Mouse (Mus musculus): ENCODE measurements at regions not wholly inside any gene's neighbourhood (a gene's known extent, or its start where the extent isn't known, plus 50 kb on each side); places are given as distances from the start of the nearest gene placed in this dataset.

- DNase-seq, result no peak
These were observed 67.9 kb downstream of the Klf5 start for GRCm38 (mm10) chr14:99366281-99366987.

GRCm38 (mm10) chr14:99366996-99367555 lies 68.6 kb downstream of the Klf5 start:
- no peak for DNase-seq

- DNase-seq, result no peak
These were observed 70.9 kb downstream of the Klf5 start for GRCm38 (mm10) chr14:99369366-99369765.

- no peak for DNase-seq
These were observed 75.2 kb downstream of the Klf5 start for GRCm38 (mm10) chr14:99373682-99374081.

GRCm38 (mm10) chr14:99375040-99375610 lies 76.6 kb downstream of the Klf5 start:
- no peak for DNase-seq

- DNase-seq, result peak; percentile 21
These were observed 78.4 kb downstream of the Klf5 start for GRCm38 (mm10) chr14:99376652-99377502.

GRCm38 (mm10) chr14:99381262-99382017 lies 82.9 kb downstream of the Klf5 start:
- DNase-seq, result no peak

GRCm38 (mm10) chr14:99382051-99382450 lies 83.6 kb downstream of the Klf5 start:
- DNase-seq, result no peak

GRCm38 (mm10) chr14:99383170-99383569 lies 84.7 kb downstream of the Klf5 start:
- DNase-seq, result no peak

GRCm38 (mm10) chr14:99387581-99387980 lies 89.1 kb downstream of the Klf5 start:
- DNase-seq, result no peak

- no peak for DNase-seq
These were observed 90.8 kb downstream of the Klf5 start for GRCm38 (mm10) chr14:99389306-99389705.

- DNase-seq, result no peak
These were observed 93.2 kb downstream of the Klf5 start for GRCm38 (mm10) chr14:99391700-99392099.

GRCm38 (mm10) chr14:99392813-99393212 lies 94.3 kb downstream of the Klf5 start:
- no peak for DNase-seq

GRCm38 (mm10) chr14:99393611-99394010 lies 95.1 kb downstream of the Klf5 start:
- DNase-seq, result no peak

- DNase-seq, result no peak
These were observed 104.8 kb downstream of the Klf5 start for GRCm38 (mm10) chr14:99403155-99403726.

GRCm38 (mm10) chr14:99405228-99405627 lies 106.7 kb downstream of the Klf5 start:
- no peak for DNase-seq

- DNase-seq, result no peak
These were observed 113.3 kb downstream of the Klf5 start for GRCm38 (mm10) chr14:99411835-99412234.

GRCm38 (mm10) chr14:99416169-99416568 lies 117.7 kb downstream of the Klf5 start:
- no peak for DNase-seq

GRCm38 (mm10) chr14:99418970-99419369 lies 120.5 kb downstream of the Klf5 start:
- no peak for DNase-seq

- DNase-seq, result no peak
These were observed 124.8 kb downstream of the Klf5 start for GRCm38 (mm10) chr14:99423334-99423733.

- no peak for DNase-seq
These were observed 128.6 kb downstream of the Klf5 start for GRCm38 (mm10) chr14:99427049-99427448.

GRCm38 (mm10) chr14:99430323-99430722 lies 131.8 kb downstream of the Klf5 start:
- DNase-seq, result peak; percentile 13
